Mouse (Mus musculus): ENCODE results near the gene Vdac1.

DNA sequence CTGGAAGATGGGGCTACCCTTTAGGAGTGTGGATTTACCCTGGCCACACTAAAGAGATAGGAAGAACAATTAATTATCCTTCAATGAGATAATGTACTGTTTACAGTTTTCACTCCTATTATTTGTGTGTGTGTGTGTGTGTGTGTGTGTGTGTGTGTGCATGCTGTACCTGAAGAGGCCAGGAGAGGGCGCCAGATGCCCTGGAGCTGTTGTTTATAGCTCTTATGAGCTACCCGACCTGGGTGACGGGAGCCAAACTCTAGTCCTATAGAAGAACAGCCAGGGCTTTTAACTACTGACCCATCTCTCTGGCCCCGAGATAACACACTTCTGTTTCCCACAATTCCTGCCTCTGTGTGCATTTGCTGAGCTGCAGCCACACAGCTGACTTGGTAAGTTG is 25.4 kb upstream of the Vdac1 start:
- TF ChIP-seq CTCF (IDR thresholded peaks at IDR 0.05; ENCODE audit: borderline replicate concordance, insufficient read depth, low read length) (no peak), POLR2A (IDR thresholded peaks at IDR 0.05; ENCODE audit: low read depth, low read length) (no peak)

All from embryonic fibroblast, embryonic 13.5 days (primary cell).